Mouse (Mus musculus): Measurements from ENCODE around the gene Prrg2. TPM values are rescaled to one million over a fixed set of nuclear protein-coding genes. Genes with fewer than 3 reads are reported as not detected.

The Prrg2 gene
- polyA plus RNA-seq, 1 experiment, result 19.9 TPM

DNA sequence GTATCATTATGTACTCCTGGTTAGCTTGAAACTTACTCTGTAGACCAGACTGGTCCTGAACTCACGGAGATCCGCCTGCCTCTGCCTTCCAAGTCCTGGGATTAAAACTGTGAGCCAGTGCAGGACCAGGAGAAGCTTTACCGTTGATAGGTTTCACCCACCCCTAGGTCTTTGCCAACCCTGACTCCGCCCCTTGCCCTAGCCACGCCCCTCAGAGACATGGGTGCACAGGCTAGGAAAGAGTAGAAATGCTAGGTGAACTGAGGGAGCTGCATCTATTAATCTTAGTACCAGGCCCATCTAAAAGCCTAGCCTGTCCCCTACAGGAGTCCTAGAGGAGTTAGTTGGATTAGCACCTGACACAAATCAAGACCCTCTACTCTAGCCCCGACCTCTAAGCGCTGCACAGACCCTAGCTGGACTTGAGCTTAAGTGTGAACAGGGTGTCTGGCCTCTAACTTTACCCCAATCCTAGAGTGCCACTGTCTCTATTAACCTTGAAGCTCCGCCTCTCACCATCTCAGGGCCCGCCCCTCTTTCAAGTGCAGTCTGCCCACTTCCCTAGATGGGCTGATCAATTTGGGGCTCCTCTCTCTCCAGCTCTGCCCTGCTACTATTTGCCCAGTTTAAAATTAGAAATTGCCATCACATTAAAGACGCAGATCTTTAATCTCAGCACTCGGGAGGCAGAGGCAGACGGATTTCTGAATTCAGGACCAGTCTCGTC lies 27.9 kb upstream of the Prrg2 start:
- WGBS, result 63% methylated on average over 13 of the region's 13 CpGs
- Histone ChIP-seq H3K27ac (ENCODE audit: insufficient read depth, low read length) (0 out of 2 replicates have a peak overlapping the region, but pooled peaks have one; percentile 6), H3K27me3 (ENCODE audit: control insufficient read depth, insufficient read depth, low read length) (no peaks in the 10 kb centered on the region)

DNA sequence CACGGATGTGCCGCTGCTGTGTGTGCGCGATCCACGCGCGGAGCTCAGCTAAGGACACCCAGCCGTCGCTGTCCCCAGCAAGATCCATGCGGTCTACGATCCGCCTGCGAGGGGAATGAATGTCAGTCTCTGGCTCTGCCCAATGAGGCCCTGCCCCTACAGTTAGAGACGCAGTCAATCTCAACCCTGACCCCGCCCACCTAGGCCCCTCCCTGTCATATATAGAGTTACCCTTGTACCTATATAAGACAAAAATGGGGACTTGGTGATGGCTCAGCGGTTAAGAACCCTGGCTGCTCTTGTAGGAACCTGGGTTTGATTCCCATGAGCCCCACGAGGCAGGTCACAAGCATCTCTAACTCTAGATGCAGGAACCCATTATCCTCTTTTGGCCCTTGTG lies 26.1 kb upstream of the Prrg2 start:
- no peak overlapping the region for H3K4me3 ChIP-seq (ENCODE audit: extremely low read depth, insufficient read depth, insufficient read length)
- H3K36me3 ChIP-seq (ENCODE audit: control insufficient read depth, insufficient read depth, low read length), result no peaks in the 10 kb centered on the region
- TF ChIP-seq CTCF (IDR thresholded peaks at IDR 0.05; ENCODE audit: extremely low read depth, insufficient read depth, insufficient read length, insufficient replicate concordance), result no peak
- 95% methylated on average over 17 of the region's 17 CpGs for WGBS
- H3K27ac ChIP-seq (ENCODE audit: insufficient read depth, low read length), result no peak overlapping the region
- no peaks in the 10 kb centered on the region for H3K27me3 ChIP-seq (ENCODE audit: control insufficient read depth, insufficient read depth, low read length)
- no peak for DNase-seq (ENCODE audit: low read depth in 1 of 2, low spot score in 2 of 2)
- peaks cover 4% of the 10 kb centered on the region for H3K4me1 ChIP-seq (ENCODE audit: control insufficient read depth, insufficient read depth, insufficient read length)

More for the DNA sequence above, 27.9 kb upstream of the Prrg2 start:
- no peak for DNase-seq (ENCODE audit: low read depth in 1 of 2, low spot score in 2 of 2)
- H3K4me3 ChIP-seq (ENCODE audit: extremely low read depth, insufficient read depth, insufficient read length), result no peak overlapping the region
- peaks cover 2% of the 10 kb centered on the region for H3K4me1 ChIP-seq (ENCODE audit: control insufficient read depth, insufficient read depth, insufficient read length)
- TF ChIP-seq POLR2A (IDR thresholded peaks at IDR 0.05; ENCODE audit: low read depth, low read length) (no peak), CTCF (IDR thresholded peaks at IDR 0.05; ENCODE audit: extremely low read depth, insufficient read depth, insufficient read length, insufficient replicate concordance) (no peak)
- H3K36me3 ChIP-seq (ENCODE audit: control insufficient read depth, insufficient read depth, low read length), result no peaks in the 10 kb centered on the region

DNA sequence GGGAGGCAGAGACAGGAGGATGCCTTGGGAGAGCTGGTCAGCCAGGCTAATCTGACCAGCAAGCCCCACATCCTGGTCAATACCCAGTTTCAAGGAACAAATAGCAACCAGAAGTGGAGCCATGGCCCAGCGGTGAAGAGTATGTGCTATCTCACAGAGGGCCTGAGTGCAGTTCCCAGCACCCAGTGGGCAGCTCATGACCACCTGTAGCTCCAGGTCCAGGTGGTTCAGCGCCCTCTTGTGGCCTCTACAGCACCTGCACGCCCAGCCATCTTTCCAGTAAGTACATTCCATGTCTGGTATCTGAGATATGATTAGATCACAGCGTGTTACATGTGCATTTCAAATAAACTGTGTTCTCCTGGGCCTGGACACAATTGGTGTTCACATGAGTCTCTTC lies 23.6 kb upstream of the Prrg2 start:
- Histone ChIP-seq H3K4me1 (ENCODE audit: control insufficient read depth, insufficient read depth, insufficient read length) (peaks cover 12% of the 10 kb centered on the region), H3K36me3 (ENCODE audit: control insufficient read depth, insufficient read depth, low read length) (no peaks in the 10 kb centered on the region), H3K27me3 (ENCODE audit: control insufficient read depth, insufficient read depth, low read length) (no peaks in the 10 kb centered on the region), H3K27ac (ENCODE audit: insufficient read depth, low read length) (no peak overlapping the region), H3K4me3 (ENCODE audit: extremely low read depth, insufficient read depth, insufficient read length) (no peak overlapping the region)
- TF ChIP-seq CTCF (IDR thresholded peaks at IDR 0.05; ENCODE audit: extremely low read depth, insufficient read depth, insufficient read length, insufficient replicate concordance), result no peak
- no peak for TF ChIP-seq POLR2A (IDR thresholded peaks at IDR 0.05; ENCODE audit: low read depth, low read length)
- WGBS, result 83% methylated on average over 4 of the region's 4 CpGs
- no peak for DNase-seq (ENCODE audit: low read depth in 1 of 2, low spot score in 2 of 2)

DNA sequence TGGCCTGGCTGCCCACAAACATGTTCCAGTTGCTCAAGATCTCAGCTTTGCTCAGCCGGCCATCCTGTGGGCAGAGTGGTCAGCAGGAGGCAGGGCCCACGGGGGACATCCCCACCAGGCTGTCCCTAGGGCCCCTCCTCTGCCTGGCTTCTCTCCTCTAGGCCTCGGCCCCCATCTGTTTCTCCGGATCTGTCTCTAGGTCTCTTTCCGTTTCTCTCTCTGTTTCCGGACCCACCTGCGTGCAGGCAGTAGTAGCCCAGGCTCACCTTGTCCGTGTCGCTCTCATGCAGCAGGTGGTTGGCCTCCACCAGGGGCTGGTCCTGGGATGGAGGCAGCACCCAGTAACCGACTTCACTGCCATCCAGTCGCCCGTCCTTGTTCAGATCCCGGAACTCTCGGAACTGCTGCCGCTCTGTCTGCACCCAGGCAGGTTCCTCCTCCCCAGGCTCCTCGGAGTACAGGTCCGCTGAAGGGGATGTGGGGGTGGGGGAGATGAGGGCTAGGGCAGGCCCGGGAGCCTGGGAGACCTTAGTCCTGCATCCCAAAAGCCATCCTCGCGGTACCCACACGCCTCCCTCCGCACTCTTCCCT lies 20.9 kb upstream of the Prrg2 start:
- Histone ChIP-seq H3K4me1 (ENCODE audit: control insufficient read depth, insufficient read depth, insufficient read length) (peaks cover 12% of the 10 kb centered on the region), H3K36me3 (ENCODE audit: control insufficient read depth, insufficient read depth, low read length) (no peaks in the 10 kb centered on the region), H3K4me3 (ENCODE audit: extremely low read depth, insufficient read depth, insufficient read length) (peak overlapping the region; percentile 67), H3K27me3 (ENCODE audit: control insufficient read depth, insufficient read depth, low read length) (no peaks in the 10 kb centered on the region), H3K27ac (ENCODE audit: insufficient read depth, low read length) (peak overlapping the region; percentile 96)
- no peak for DNase-seq (ENCODE audit: low read depth in 1 of 2, low spot score in 2 of 2)
- 42% methylated on average over 22 of the region's 22 CpGs for WGBS
- no peak for TF ChIP-seq POLR2A (IDR thresholded peaks at IDR 0.05; ENCODE audit: low read depth, low read length)
- no peak for TF ChIP-seq CTCF (IDR thresholded peaks at IDR 0.05; ENCODE audit: extremely low read depth, insufficient read depth, insufficient read length, insufficient replicate concordance)

DNA sequence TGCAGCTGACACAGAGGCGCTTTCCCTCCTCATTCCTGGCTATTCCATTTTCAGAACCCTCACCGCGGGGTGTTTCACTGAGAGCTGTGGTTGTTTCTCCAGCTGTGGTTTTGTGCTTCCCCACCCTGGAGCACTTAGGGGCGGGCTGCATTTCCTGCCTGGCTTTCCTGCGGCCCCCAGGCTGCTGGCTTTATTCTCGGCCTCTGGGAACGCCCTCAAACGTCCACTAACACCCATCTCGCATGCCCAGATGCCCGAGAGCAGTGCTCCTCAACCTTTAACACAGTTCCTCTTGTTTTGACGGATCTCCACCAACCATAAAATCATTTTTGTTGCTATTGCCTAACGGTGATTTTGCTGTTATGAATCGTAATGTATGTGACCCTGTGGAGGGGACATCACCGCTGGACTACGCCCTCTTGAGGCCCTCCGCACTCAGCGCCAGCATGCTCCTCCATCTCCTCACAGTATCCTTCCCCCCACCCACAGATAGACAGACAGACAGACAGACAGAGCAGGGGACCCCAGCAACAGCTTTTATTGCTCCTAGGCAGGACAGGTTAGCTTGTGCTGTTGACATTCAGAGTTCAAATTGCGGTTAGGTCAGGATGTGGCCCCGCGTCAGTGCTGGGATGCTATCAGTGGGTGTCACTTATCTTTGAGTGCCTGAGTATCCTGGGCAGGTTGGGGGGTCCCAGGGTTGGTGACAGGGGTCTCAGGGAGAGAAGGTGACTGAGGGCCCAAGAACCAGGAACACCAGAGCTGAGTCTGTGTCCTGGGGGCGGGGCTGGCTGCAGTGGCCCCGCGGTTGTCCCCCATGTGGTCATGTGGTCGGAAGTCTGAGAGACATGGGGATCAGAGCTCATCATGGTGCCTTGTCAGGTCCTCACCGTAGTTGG lies 20.2 kb upstream of the Prrg2 start:
- peak; percentile 40 to 64 for DNase-seq (ENCODE audit: low read depth in 1 of 2, low spot score in 2 of 2)

DNA sequence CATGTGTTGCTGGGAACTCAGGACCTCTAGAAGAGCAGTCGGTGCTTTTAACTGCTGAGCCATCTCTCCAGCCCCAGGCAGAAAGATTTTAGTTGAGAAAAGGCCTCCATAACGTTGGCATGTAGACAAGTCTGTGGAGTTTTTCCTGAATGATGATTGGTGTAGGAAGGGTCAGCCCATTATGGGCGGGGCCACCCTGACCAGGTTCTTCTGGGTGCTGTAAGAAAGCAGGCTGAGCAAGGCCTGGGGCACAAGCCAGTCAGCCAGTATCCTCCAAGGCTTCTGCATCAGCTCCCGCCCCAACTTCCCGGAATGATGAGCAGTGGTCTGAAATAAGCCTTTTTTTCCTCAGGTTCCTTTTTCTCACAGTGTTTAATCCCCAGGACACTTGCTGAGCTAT lies 18.5 kb upstream of the Prrg2 start:
- no peaks in the 10 kb centered on the region for H3K27me3 ChIP-seq (ENCODE audit: control insufficient read depth, insufficient read depth, low read length)
- H3K27ac ChIP-seq (ENCODE audit: insufficient read depth, low read length), result peak overlapping the region; percentile 31; the same call in 1 of the 2 replicates
- TF ChIP-seq POLR2A (IDR thresholded peaks at IDR 0.05; ENCODE audit: low read depth, low read length) (no peak), CTCF (IDR thresholded peaks at IDR 0.05; ENCODE audit: extremely low read depth, insufficient read depth, insufficient read length, insufficient replicate concordance) (no peak)
- 86% methylated on average over 5 of the region's 5 CpGs for WGBS
- H3K36me3 ChIP-seq (ENCODE audit: control insufficient read depth, insufficient read depth, low read length), result peaks cover 16% of the 10 kb centered on the region
- peaks cover 12% of the 10 kb centered on the region; the same call in 1 of the 2 replicates for H3K4me1 ChIP-seq (ENCODE audit: control insufficient read depth, insufficient read depth, insufficient read length)
- no peak overlapping the region for H3K4me3 ChIP-seq (ENCODE audit: extremely low read depth, insufficient read depth, insufficient read length)
- no peak for DNase-seq (ENCODE audit: low read depth in 1 of 2, low spot score in 2 of 2)

More for the DNA sequence above, 20.2 kb upstream of the Prrg2 start:
- Histone ChIP-seq H3K27me3 (ENCODE audit: control insufficient read depth, insufficient read depth, low read length) (no peaks in the 10 kb centered on the region), H3K36me3 (ENCODE audit: control insufficient read depth, insufficient read depth, low read length) (peaks cover 3% of the 10 kb centered on the region; the same call in 1 of the 2 replicates), H3K4me1 (ENCODE audit: control insufficient read depth, insufficient read depth, insufficient read length) (peaks cover 12% of the 10 kb centered on the region; the same call in 1 of the 2 replicates), H3K27ac (ENCODE audit: insufficient read depth, low read length) (peak overlapping the region; percentile 96), H3K4me3 (ENCODE audit: extremely low read depth, insufficient read depth, insufficient read length) (peak overlapping the region; percentile 67)
- WGBS, result 3% methylated on average over 25 of the region's 25 CpGs
- peak; percentile 6; the same call in 1 of the 2 replicates for TF ChIP-seq CTCF (IDR thresholded peaks at IDR 0.05; ENCODE audit: extremely low read depth, insufficient read depth, insufficient read length, insufficient replicate concordance)
- peak; percentile 58; the same call in 1 of the 2 replicates for TF ChIP-seq POLR2A (IDR thresholded peaks at IDR 0.05; ENCODE audit: low read depth, low read length)

All from spleen, adult 2 months (tissue).